Mouse (Mus musculus) testis, adult 2 months (tissue): ENCODE measurements around the gene Pilra.
"Not testable (repeated sequence)": the region's sequence is repeated elsewhere in the genome, so short reads cannot be mapped to it uniquely, and the experiment has no call there.

Source experiments
- CTCF ChIP-seq: fragments of 200-500 bp; IDR thresholded peaks from 2 replicates; pipeline ENCODE4 v1.5.1; 2012; ENCODE audit warnings: low read depth, mild to moderate bottlenecking, inconsistent platforms, low read length, moderate library complexity; ENCODE audit not compliant: control insufficient read depth, insufficient read depth, insufficient replicate concordance
- POLR2A ChIP-seq: fragments of 200-500 bp; IDR thresholded peaks from 2 replicates; pipeline ENCODE4 v1.6.1; 2012; ENCODE audit warnings: low read depth, mild to moderate bottlenecking, inconsistent platforms, low read length, moderate library complexity; ENCODE audit not compliant: control insufficient read depth

- TF ChIP-seq CTCF, POLR2A: not testable (repeated sequence)
These were observed 22.1 kb upstream of the Pilra start, which contains the start of gene Pilrb1 for GRCm38 (mm10) chr5:137857960-137858710.
